Mouse (Mus musculus) embryonic facial prominence, embryonic 14.5 days (tissue): ENCODE measurements around the gene Gm11492. TPM values are rescaled to one million over a fixed set of nuclear protein-coding genes. Genes with fewer than 3 reads are reported as not detected.

Source experiments
- ATAC-seq: fragments of 200-750 bp; cut with Nextera tagmentation; 2 replicates; pipeline ENCODE4 v1.8.0; 2017; ENCODE audit warnings: low read depth, moderate number of reproducible peaks, moderate TSS enrichment
- DNase-seq: peaks from one replicate; pipeline ENCODE4 v3.0.0-alpha.2; 2015; ENCODE audit warnings: low spot score
- H3K27ac ChIP-seq: fragments of 300-500 bp; sonication (generic); replicated peaks from 2 replicates; pipeline ENCODE4 v1.5.1; 2014; ENCODE audit warnings: low read depth, mild to moderate bottlenecking, low read length, moderate library complexity
- H3K27me3 ChIP-seq: fragments of 300-500 bp; sonication (generic); replicated peaks from 2 replicates; pipeline ENCODE4 v1.6.1; 2014; ENCODE audit warnings: low read length; ENCODE audit not compliant: control insufficient read depth, insufficient read depth
- H3K36me3 ChIP-seq: fragments of 300-500 bp; sonication (generic); 2 replicates; pipeline ENCODE4 v1.6.1; 2014; ENCODE audit warnings: low read length, mixed read lengths; ENCODE audit not compliant: control insufficient read depth, insufficient read depth
- H3K4me1 ChIP-seq: fragments of 300-500 bp; sonication (generic); 2 replicates; pipeline ENCODE4 v1.6.1; 2014; ENCODE audit warnings: antibody characterized with exemption, low read length; ENCODE audit not compliant: control insufficient read depth, insufficient read depth
- H3K4me2 ChIP-seq: fragments of 300-500 bp; sonication (generic); 2 replicates; pipeline ENCODE4 v1.6.1; 2014; ENCODE audit warnings: low read depth, mild to moderate bottlenecking, low read length, moderate library complexity, mixed read lengths
- H3K4me3 ChIP-seq: fragments of 300-500 bp; sonication (generic); 2 replicates; pipeline ENCODE4 v1.5.1; 2014; ENCODE audit warnings: low read depth, mild to moderate bottlenecking, low read length
- H3K9ac ChIP-seq: fragments of 300-500 bp; sonication (generic); 2 replicates; pipeline ENCODE4 v1.6.1; 2014; ENCODE audit warnings: low read depth, mild to moderate bottlenecking, low read length, moderate library complexity, mixed read lengths
- H3K9me3 ChIP-seq: fragments of 300-500 bp; sonication (generic); 2 replicates; pipeline ENCODE4 v1.6.1; 2016; ENCODE audit warnings: low read length; ENCODE audit not compliant: control insufficient read depth
- WGBS: fragments of 180-500 bp; shearing (Covaris S2); extraction: QIAGEN DNeasy Blood & Tissue Kit; methylation state at CpG from one replicate; pipeline ENCODE4 v1.1.7; 2014; 5-methylcytosine and 5-hydroxymethylcytosine counted together
- polyA plus RNA-seq: library from polyadenylated mRNA; unstranded; fragments of >200 nt; fragmentation: Nextera tagmentation; extraction: Ambion mirVana; gene quantifications from 2 replicates; pipeline ENCODE4 v1.2.1, GENCODE M21; 2014

Gm11492 gene
- polyA plus RNA-seq, 1 experiment from 2014 or later: not detected

DNA sequence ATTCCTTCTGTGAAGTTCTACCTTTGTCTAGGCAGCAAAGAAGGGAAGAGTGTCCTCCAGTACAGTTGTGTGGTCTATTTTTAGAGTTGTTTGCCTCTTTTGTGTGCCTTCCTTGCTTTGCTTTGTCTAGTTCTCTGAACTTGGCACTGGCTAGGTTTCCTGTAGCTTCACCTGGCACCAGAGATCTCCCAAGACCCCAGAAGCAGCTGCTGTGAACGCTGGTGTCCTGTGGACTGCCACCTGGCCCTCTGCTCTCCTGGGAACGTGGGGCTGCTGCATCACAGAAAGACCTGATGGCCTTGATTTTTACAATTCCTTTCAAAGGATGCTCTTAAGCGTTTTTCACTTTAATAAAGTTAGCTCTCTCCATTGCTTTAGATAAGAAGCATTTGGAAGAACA is 23.5 kb upstream of the Gm11492 start:
- ATAC-seq: no peak

DNA sequence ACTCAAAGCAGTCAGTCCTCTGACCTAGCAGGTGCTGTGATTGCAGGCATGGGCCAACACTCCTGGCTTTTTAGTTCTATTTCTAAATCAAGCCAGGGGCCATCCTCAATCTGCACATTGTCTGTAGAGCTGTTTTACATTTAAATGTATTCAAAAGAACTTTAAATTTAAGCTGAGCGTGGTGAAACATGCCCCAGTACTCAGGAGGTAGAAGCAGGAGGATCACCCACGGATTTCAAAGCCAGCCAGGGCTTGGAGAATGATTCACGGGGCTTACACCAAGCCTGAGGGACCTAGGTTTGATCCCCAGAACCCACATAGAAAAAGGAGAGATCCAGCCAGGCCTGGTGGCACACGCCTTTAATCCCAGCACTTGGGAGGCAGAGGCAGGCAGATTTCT is 13.1 kb upstream of the Gm11492 start:
- no peak overlapping the region for H3K4me2 ChIP-seq
- no peak overlapping the region for H3K27ac ChIP-seq
- no peaks in the 10 kb centered on the region for H3K36me3 ChIP-seq
- no peak overlapping the region for H3K9ac ChIP-seq
- DNase-seq (no peak), ATAC-seq (no peak)
- H3K4me1 ChIP-seq: peaks cover 13% of the 10 kb centered on the region; the same call in 1 of the 2 replicates
- H3K9me3 ChIP-seq: no peaks in the 10 kb centered on the region
- 72% methylated on average over 4 of the region's 4 CpGs for WGBS
- H3K4me3 ChIP-seq: no peak overlapping the region
- no peaks in the 10 kb centered on the region for H3K27me3 ChIP-seq

More for the DNA sequence above, 23.5 kb upstream of the Gm11492 start:
- Histone ChIP-seq H3K4me1 (no peaks in the 10 kb centered on the region), H3K4me3 (no peak overlapping the region), H3K4me2 (no peak overlapping the region), H3K9ac (no peak overlapping the region), H3K9me3 (no peaks in the 10 kb centered on the region), H3K36me3 (no peaks in the 10 kb centered on the region), H3K27me3 (no peaks in the 10 kb centered on the region), H3K27ac (no peak overlapping the region)
- WGBS: 49% methylated on average over 3 of the region's 3 CpGs
- peak; percentile 45 for DNase-seq

DNA sequence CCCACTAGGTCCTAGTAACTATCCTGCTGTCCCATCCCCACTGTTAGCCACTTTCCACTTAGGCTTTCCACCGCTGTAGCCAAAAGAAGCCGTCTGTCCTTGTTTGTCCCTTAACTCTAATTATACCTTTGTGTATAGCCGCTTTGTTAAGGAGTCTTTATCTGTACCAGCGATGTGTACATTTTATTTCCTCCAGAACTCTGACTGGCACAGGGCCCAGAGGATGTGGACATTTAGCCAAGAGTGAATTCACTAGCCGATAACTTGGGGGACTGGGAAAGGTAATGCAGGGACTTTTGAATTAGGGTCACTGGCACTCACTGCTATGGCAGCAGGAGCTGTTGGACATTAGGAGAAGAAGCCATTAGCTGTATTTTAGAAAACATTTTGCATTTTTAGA is 12.1 kb upstream of the Gm11492 start:
- no peaks in the 10 kb centered on the region for H3K36me3 ChIP-seq
- peaks cover 13% of the 10 kb centered on the region; the same call in 1 of the 2 replicates for H3K4me1 ChIP-seq
- H3K27me3 ChIP-seq: no peaks in the 10 kb centered on the region
- H3K4me2 ChIP-seq: no peak overlapping the region
- DNase-seq: peak; percentile 35
- H3K4me3 ChIP-seq: no peak overlapping the region
- ATAC-seq: no peak
- no peaks in the 10 kb centered on the region for H3K9me3 ChIP-seq
- H3K9ac ChIP-seq: no peak overlapping the region
- H3K27ac ChIP-seq: no peak overlapping the region; the same call in 1 of the 2 replicates
- 44% methylated on average over 5 of the region's 5 CpGs for WGBS

DNA sequence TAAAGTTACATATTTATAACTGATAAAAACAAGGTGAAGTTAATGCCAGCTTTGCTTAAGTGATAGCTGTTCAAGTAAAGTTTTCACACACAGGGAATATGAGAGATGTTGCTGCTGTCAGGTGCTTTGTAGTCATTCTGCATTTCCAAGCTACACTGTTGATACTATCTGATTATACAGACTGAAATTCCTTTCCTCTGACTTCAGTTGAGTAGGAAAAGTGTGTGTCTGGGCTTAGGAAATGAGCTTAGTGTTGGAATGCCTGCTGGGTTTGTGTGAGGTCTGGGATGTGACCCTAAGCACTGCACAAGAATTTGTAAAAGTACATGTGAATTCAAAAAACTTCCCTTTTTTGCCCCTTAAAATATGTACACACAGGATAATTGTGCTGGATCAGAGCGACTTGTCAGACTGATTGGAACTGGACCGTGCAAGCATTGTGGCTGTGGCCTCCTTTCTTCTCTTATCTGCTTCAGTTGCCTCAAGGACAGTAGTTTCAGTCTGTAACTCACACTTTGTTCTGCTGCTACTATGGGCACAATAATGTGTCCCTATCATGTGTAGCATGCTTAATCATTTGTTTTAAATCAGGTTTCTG is 11.2 kb upstream of the Gm11492 start:
- Histone ChIP-seq H3K9me3 (no peaks in the 10 kb centered on the region), H3K4me2 (no peak overlapping the region), H3K4me1 (peaks cover 13% of the 10 kb centered on the region; the same call in 1 of the 2 replicates), H3K9ac (no peak overlapping the region), H3K27ac (peak overlapping the region; percentile 2; the same call in 1 of the 2 replicates), H3K4me3 (no peak overlapping the region), H3K27me3 (no peaks in the 10 kb centered on the region), H3K36me3 (no peaks in the 10 kb centered on the region)
- 37% methylated on average over 2 of the region's 2 CpGs for whole genome bisulfite sequencing
- DNase-seq (peak; percentile 68), ATAC-seq (peak; percentile 76; the same call in 1 of the 2 replicates)

DNA sequence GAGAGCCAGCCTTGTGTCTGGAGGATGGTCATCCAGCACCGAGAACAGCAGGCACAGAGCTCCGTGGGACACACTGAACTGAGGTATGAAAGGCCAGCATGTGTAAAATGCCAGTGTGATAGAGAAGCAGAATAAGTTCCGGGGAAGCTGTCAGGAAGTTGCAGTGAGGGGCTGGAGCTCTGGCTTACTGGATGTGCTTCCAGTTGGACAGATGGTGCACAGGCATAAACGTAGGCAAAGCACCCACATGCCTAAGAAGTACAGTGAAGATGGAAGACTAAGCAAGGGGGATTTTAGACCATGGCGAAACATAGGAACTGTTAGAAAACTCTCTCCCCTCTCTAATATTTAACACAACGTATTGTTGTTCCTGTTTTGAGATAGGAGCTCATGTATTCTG is 5.2 kb upstream of the Gm11492 start:
- no peaks in the 10 kb centered on the region for H3K9me3 ChIP-seq
- no peak overlapping the region for H3K9ac ChIP-seq
- H3K4me3 ChIP-seq: no peak overlapping the region
- H3K36me3 ChIP-seq: no peaks in the 10 kb centered on the region
- 70% methylated on average over 6 of the region's 6 CpGs for WGBS
- H3K4me1 ChIP-seq: no peaks in the 10 kb centered on the region
- DNase-seq (no peak), ATAC-seq (no peak)
- no peak overlapping the region for H3K27ac ChIP-seq
- H3K4me2 ChIP-seq: no peak overlapping the region
- H3K27me3 ChIP-seq: no peaks in the 10 kb centered on the region

DNA sequence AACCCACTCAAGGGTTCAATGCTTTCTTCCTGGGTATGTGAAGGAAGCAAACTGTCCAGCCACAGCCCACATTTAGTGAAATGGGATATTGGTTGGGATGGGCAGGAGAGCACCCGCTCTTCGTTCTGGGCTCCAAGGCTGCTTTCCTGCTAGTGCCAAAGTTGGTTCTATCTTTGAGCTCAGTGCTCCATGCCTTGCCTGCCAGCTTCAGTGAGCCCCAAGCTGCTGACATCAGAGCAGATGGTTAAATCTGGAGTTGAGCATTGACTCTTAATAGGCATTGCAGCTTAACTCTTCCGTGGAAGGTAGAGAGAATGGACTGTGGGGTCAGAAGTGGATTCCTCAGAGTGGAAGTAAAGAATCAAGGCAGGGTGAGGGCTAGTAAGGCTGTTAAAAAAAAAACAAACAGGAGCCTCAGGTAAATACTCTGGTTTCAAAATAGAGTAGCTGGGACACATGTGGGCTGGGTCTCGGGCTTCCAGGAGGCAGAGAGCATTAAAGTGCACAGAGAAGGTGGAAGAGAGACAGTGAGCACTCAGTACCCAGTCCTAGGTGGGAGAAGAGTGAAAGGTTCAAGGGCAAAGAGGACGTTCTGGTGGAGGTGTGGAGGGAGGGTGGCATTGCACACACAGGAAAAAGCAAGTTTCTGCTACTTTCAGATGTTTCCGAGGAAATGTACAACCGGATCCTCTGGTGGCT is 2.0 kb downstream of the Gm11492 start, which contains the start of gene Sept4:
Sept4 (plus strand) TSS at position 649 of the 699 bp plus-strand sequence.
- Histone ChIP-seq H3K9ac (no peak within 1 kb of the TSS), H3K4me3 (no peak within 1 kb of the TSS), H3K36me3 (no peaks in the 10 kb centered on the region), H3K4me2 (no peak within 1 kb of the TSS), H3K27ac (no peak within 1 kb of the TSS), H3K4me1 (peaks cover 5% of the 10 kb centered on the region; the same call in 1 of the 2 replicates), H3K27me3 (no peaks in the 10 kb centered on the region), H3K9me3 (no peaks in the 10 kb centered on the region)
- 81% methylated on average over 7 of the region's 7 CpGs for WGBS
- no peak for ATAC-seq
- DNase-seq: no peak

DNA sequence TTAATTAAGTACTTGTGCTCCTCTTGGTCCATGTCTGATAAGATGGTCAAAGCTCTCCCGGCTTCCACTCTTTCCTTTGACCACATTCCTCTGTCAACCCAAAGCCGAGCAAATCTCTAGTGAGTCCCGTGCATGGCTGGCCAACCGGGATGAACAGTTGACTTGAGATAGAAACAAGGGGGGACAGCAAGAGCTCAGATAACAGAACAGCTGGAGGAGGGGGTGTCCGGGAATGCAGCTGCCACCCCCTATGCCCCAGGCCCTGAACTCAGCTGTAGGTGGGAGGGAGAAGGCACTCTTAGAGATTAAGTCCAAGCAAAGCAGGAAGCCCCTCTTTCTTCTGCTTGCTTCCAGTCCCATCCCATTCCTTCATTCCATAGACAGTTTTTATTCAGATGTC is 4.3 kb downstream of the Gm11492 start:
- peak overlapping the region; percentile 28; the same call in 1 of the 2 replicates for H3K27ac ChIP-seq
- no peak overlapping the region for H3K9ac ChIP-seq
- H3K4me3 ChIP-seq: no peak overlapping the region
- 42% methylated on average over 5 of the region's 5 CpGs for WGBS
- H3K4me2 ChIP-seq: no peak overlapping the region
- ATAC-seq: peak; percentile 38; the same call in 1 of the 2 replicates
- H3K9me3 ChIP-seq: no peaks in the 10 kb centered on the region
- no peak for DNase-seq
- peaks cover 9% of the 10 kb centered on the region for H3K4me1 ChIP-seq
- H3K27me3 ChIP-seq: no peaks in the 10 kb centered on the region
- no peaks in the 10 kb centered on the region for H3K36me3 ChIP-seq

DNA sequence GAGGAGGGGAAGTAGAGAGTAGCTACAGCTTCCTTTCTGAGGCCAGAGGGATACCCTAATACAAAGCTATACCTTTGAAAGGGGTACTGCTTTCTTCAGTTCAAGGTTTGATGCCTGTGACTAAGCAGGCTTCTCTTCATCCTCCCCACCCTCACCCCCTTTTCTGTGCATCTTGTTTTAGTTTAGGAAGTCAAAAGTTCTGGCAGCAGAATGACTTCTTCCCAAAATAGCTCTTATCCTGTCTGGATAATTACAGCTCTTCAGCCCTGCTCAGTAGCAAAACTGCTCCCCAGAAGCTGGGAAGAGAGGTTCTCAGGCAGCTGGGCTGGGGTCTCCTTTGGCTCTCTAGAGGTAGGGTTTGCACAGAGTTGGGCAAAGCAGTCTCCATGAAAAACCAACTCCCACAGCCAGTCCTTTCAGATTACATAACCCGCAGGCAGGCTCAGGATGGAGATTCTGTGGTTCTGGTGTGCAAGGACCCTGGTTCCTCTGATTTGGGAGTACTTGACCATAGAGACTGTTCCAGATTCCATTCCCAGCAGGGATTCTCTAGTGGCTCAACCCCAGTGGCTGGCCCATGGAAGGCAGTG is 5.0 kb downstream of the Gm11492 start:
- H3K9me3 ChIP-seq: no peaks in the 10 kb centered on the region
- ATAC-seq: no peak
- no peaks in the 10 kb centered on the region for H3K27me3 ChIP-seq
- H3K36me3 ChIP-seq: no peaks in the 10 kb centered on the region
- H3K9ac ChIP-seq: no peak overlapping the region
- no peak overlapping the region for H3K4me3 ChIP-seq
- DNase-seq: peak; percentile 47
- H3K4me1 ChIP-seq: peaks cover 9% of the 10 kb centered on the region
- no peak overlapping the region for H3K4me2 ChIP-seq
- 86% methylated on average over 1 of the region's 1 CpGs for WGBS
- H3K27ac ChIP-seq: peak overlapping the region; percentile 28; the same call in 1 of the 2 replicates
